Mouse (Mus musculus) neural tube, embryonic 14.5 days (tissue): Measurements from ENCODE around the gene Aoc1. TPM values are rescaled to one million over a fixed set of nuclear protein-coding genes. Genes with fewer than 3 reads are reported as not detected.
"Not testable (repeated sequence)": the region's sequence is repeated elsewhere in the genome, so short reads cannot be mapped to it uniquely, and the experiment has no call there.

ENCODE experiments used
- ATAC-seq: fragments of 200-750 bp; cut with Nextera tagmentation; 2 replicates; pipeline ENCODE4 v1.8.0; 2017; ENCODE audit warnings: low read depth, mild to moderate bottlenecking, moderate TSS enrichment, moderate library complexity
- H3K27ac ChIP-seq: fragments of 300-500 bp; sonication (generic); 2 replicates; pipeline ENCODE4 v1.5.1; 2014; ENCODE audit warnings: low read depth, mild to moderate bottlenecking, control low read depth, low read length, moderate library complexity, mixed read lengths
- H3K27me3 ChIP-seq: fragments of 300-500 bp; sonication (generic); 2 replicates; pipeline ENCODE4 v1.6.1; 2014; ENCODE audit warnings: low read length; ENCODE audit not compliant: control insufficient read depth, insufficient read depth
- H3K36me3 ChIP-seq: fragments of 300-500 bp; sonication (generic); 2 replicates; pipeline ENCODE4 v1.6.1; 2014; ENCODE audit warnings: low read length, mixed read lengths; ENCODE audit not compliant: control insufficient read depth, insufficient read depth
- H3K4me1 ChIP-seq: fragments of 300-500 bp; sonication (generic); 2 replicates; pipeline ENCODE4 v1.6.1; 2014; ENCODE audit warnings: low read length; ENCODE audit not compliant: control insufficient read depth, insufficient read depth
- H3K4me2 ChIP-seq: fragments of 300-500 bp; sonication (generic); 2 replicates; pipeline ENCODE4 v1.6.1; 2014; ENCODE audit warnings: mild to moderate bottlenecking, low read depth, low read length, control low read depth
- H3K4me3 ChIP-seq: fragments of 300-500 bp; sonication (generic); 2 replicates; pipeline ENCODE4 v1.5.1; 2014; ENCODE audit warnings: low read depth, low read length, control low read depth, mixed read lengths
- H3K9ac ChIP-seq: fragments of 300-500 bp; sonication (generic); replicated peaks from 2 replicates; pipeline ENCODE4 v1.6.1; 2014; ENCODE audit warnings: low read depth, mild to moderate bottlenecking, control low read depth, low read length, mixed read lengths
- H3K9me3 ChIP-seq: fragments of 300-500 bp; sonication (generic); 2 replicates; pipeline ENCODE4 v1.6.1; 2016; ENCODE audit warnings: low read length; ENCODE audit not compliant: control insufficient read depth
- WGBS: fragments of 180-500 bp; shearing (Covaris S2); extraction: QIAGEN DNeasy Blood & Tissue Kit; methylation state at CpG from one replicate; pipeline ENCODE4 v1.1.7; 2014; 5-methylcytosine and 5-hydroxymethylcytosine counted together
- polyA plus RNA-seq: library from polyadenylated mRNA; unstranded; fragments of >200 nt; fragmentation: Nextera tagmentation; extraction: Ambion mirVana; gene quantifications from 2 replicates; pipeline ENCODE4 v1.2.1, GENCODE M21; 2014

Aoc1 gene
- polyA plus RNA-seq, 1 experiment from 2014 or later, result not detected

- H3K27me3 ChIP-seq, result no peaks in the 10 kb centered on the region
- WGBS, result 83% methylated on average over 5 of the region's 5 CpGs
- H3K4me2 ChIP-seq, result no peak overlapping the region
- no peaks in the 10 kb centered on the region for H3K9me3 ChIP-seq
- no peaks in the 10 kb centered on the region for H3K4me1 ChIP-seq
- H3K36me3 ChIP-seq, result no peaks in the 10 kb centered on the region
- H3K27ac ChIP-seq, result no peak overlapping the region
- H3K4me3 ChIP-seq, result no peak overlapping the region
- no peak for ATAC-seq
- no peak overlapping the region for H3K9ac ChIP-seq
These were observed 23.2 kb downstream of the Aoc1 start for GRCm38 (mm10) chr6:48895941-48896340.

GRCm38 (mm10) chr6:48896956-48897355, 24.3 kb downstream of the Aoc1 start:
- Histone ChIP-seq H3K36me3 (no peaks in the 10 kb centered on the region), H3K4me3 (no peak overlapping the region), H3K27me3 (no peaks in the 10 kb centered on the region), H3K4me2 (no peak overlapping the region), H3K9me3 (no peaks in the 10 kb centered on the region), H3K9ac (no peak overlapping the region), H3K4me1 (no peaks in the 10 kb centered on the region), H3K27ac (no peak overlapping the region)
- 89% methylated on average over 5 of the region's 5 CpGs for WGBS
- ATAC-seq, result no peak

- not testable (repeated sequence) for H3K9me3 ChIP-seq, H3K4me1 ChIP-seq, H3K4me3 ChIP-seq, H3K27me3 ChIP-seq, H3K36me3 ChIP-seq, H3K9ac ChIP-seq, ATAC-seq, H3K27ac ChIP-seq, H3K4me2 ChIP-seq
- WGBS, result 95% methylated on average over 11 of the region's 11 CpGs
These were observed 28.6 kb downstream of the Aoc1 start for GRCm38 (mm10) chr6:48901316-48901715.

GRCm38 (mm10) chr6:48902511-48903406, 30.1 kb downstream of the Aoc1 start:
- Histone ChIP-seq H3K27ac (no peak overlapping the region), H3K9ac (no peak overlapping the region), H3K4me3 (no peak overlapping the region), H3K4me2 (no peak overlapping the region), H3K4me1 (no peaks in the 10 kb centered on the region), H3K36me3 (no peaks in the 10 kb centered on the region), H3K9me3 (no peaks in the 10 kb centered on the region), H3K27me3 (no peaks in the 10 kb centered on the region)
- 94% methylated on average over 17 of the region's 17 CpGs for WGBS
- no peak for ATAC-seq

GRCm38 (mm10) chr6:48903437-48903836, 30.7 kb downstream of the Aoc1 start:
- ATAC-seq, result no peak
- WGBS, result 76% methylated on average over 4 of the region's 4 CpGs
- no peak overlapping the region for H3K4me3 ChIP-seq
- no peaks in the 10 kb centered on the region for H3K9me3 ChIP-seq
- no peaks in the 10 kb centered on the region for H3K36me3 ChIP-seq
- no peaks in the 10 kb centered on the region for H3K27me3 ChIP-seq
- H3K4me1 ChIP-seq, result no peaks in the 10 kb centered on the region
- no peak overlapping the region for H3K4me2 ChIP-seq
- H3K9ac ChIP-seq, result no peak overlapping the region
- H3K27ac ChIP-seq, result no peak overlapping the region

GRCm38 (mm10) chr6:48905606-48906005, 32.9 kb downstream of the Aoc1 start:
- no peak overlapping the region for H3K27ac ChIP-seq
- H3K9ac ChIP-seq, result no peak overlapping the region
- no peak overlapping the region for H3K4me3 ChIP-seq
- H3K27me3 ChIP-seq, result no peaks in the 10 kb centered on the region
- no peaks in the 10 kb centered on the region for H3K36me3 ChIP-seq
- 95% methylated on average over 13 of the region's 13 CpGs for WGBS
- no peak for ATAC-seq
- H3K4me1 ChIP-seq, result no peaks in the 10 kb centered on the region
- no peaks in the 10 kb centered on the region for H3K9me3 ChIP-seq
- H3K4me2 ChIP-seq, result no peak overlapping the region

- Histone ChIP-seq H3K9ac (no peak overlapping the region), H3K4me2 (no peak overlapping the region), H3K4me3 (no peak overlapping the region), H3K27me3 (no peaks in the 10 kb centered on the region), H3K27ac (no peak overlapping the region), H3K36me3 (no peaks in the 10 kb centered on the region), H3K9me3 (no peaks in the 10 kb centered on the region), H3K4me1 (no peaks in the 10 kb centered on the region)
- ATAC-seq, result no peak
- WGBS, result 96% methylated on average over 14 of the region's 14 CpGs
These were observed 33.7 kb downstream of the Aoc1 start for GRCm38 (mm10) chr6:48906371-48906770.

GRCm38 (mm10) chr6:48909229-48909628, 36.5 kb downstream of the Aoc1 start:
- Histone ChIP-seq H3K4me2 (no peak overlapping the region), H3K4me1 (no peaks in the 10 kb centered on the region), H3K36me3 (no peaks in the 10 kb centered on the region), H3K9me3 (no peaks in the 10 kb centered on the region), H3K27me3 (no peaks in the 10 kb centered on the region), H3K27ac (no peak overlapping the region), H3K4me3 (no peak overlapping the region), H3K9ac (no peak overlapping the region)
- 79% methylated on average over 1 of the region's 1 CpGs for WGBS
- no peak for ATAC-seq

GRCm38 (mm10) chr6:48912033-48912432, 39.3 kb downstream of the Aoc1 start:
- H3K9ac ChIP-seq, result no peak overlapping the region
- no peaks in the 10 kb centered on the region for H3K9me3 ChIP-seq
- no peaks in the 10 kb centered on the region for H3K4me1 ChIP-seq
- 45% methylated on average over 3 of the region's 3 CpGs for WGBS
- H3K4me3 ChIP-seq, result no peak overlapping the region
- H3K4me2 ChIP-seq, result no peak overlapping the region
- H3K27ac ChIP-seq, result no peak overlapping the region
- no peak for ATAC-seq
- no peaks in the 10 kb centered on the region for H3K27me3 ChIP-seq
- H3K36me3 ChIP-seq, result no peaks in the 10 kb centered on the region
